In the genomic region with DNA sequence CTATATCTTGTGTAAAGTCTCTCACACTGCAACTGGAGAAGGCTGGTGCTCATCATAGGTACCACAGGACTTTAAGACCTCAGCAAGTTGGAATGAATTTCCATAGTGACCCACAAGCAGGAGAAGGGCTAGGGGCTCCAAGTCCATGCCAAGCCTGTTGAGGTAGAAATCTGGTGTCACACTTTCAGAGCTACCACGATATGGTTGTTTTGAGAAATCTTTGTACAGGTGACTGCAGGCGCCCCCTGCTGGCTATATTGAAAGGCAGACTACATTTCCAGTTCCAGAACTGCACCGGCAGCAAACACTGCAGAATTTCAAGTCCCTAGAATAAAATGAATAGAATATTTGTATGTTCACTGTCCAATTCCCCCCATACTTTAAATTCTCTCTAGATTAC, we compare ENCODE assay signal across 8 mouse cellular contexts. TPM values are rescaled to one million over a fixed set of nuclear protein-coding genes. Genes with fewer than 3 reads are reported as not detected.
A peak's percentile ranks its signal among the peaks of the same experiment; 100 is the strongest.
DNase-seq lines count a peak whose midpoint lies in the region; ATAC-seq lines count a peak whose summit lies in the region.

No protein-coding gene starts in this region.

- 7% methylated on average over 3 of the region's 3 CpGs for WGBS in kidney, embryonic 15.5 days

- intact Hi-C loops in heart, postnatal 14 days (cut with DNase I): loop anchor here (1.0 to 5.0 kb wide), 2 partner anchors 18 to 179 kb away; no protein-coding TSS in a partner anchor
- intact Hi-C loops in left cerebral cortex, postnatal 4 days (cut with DNase I): loop anchor here (10.0 kb wide), 1 partner anchor 342 kb away; no protein-coding TSS in a partner anchor

- H3K27me3 ChIP-seq in kidney, embryonic 15.5 days: no peaks in the 10 kb centered on the region

- no peak overlapping the region for H3K4me3 ChIP-seq in kidney, embryonic 15.5 days (replicated peaks)

- H3K27ac ChIP-seq in kidney, embryonic 15.5 days: no peak overlapping the region

- ATAC-seq in kidney, embryonic 15.5 days (replicated peaks; ENCODE audit: low FRiP score): no peak
- ATAC-seq in monocyte, adult 5-6 weeks (replicated peaks; ENCODE audit: insufficient number of reproducible peaks, low FRiP score, low TSS enrichment, poor library complexity, severe bottlenecking): no peak

- H3K9ac ChIP-seq in kidney, embryonic 15.5 days: no peak overlapping the region

- H3K4me2 ChIP-seq in kidney, embryonic 15.5 days: no peak overlapping the region

- H3K9me3 ChIP-seq in kidney, embryonic 15.5 days (replicated peaks): no peaks in the 10 kb centered on the region

- H3K36me3 ChIP-seq in kidney, embryonic 15.5 days: peaks cover 10% of the 10 kb centered on the region

- peak; percentile 80 for DNase-seq in kidney, adult 18-20 months
- DNase-seq in Muller cell, postnatal 12 days (ENCODE audit: inconsistent ontology term): peak; percentile 28
- DNase-seq in cerebellum, adult 18-20 months: peak; percentile 78 to 87
- DNase-seq in heart, postnatal 14 days: peak; percentile 76 to 78
- peak; percentile 70 for DNase-seq in left cerebral cortex, postnatal 4 days
- peak; percentile 82 to 91 for DNase-seq in right cerebral cortex, adult 2 months (ENCODE audit: low spot score in 2 of 2)

- H3K4me1 ChIP-seq in kidney, embryonic 15.5 days: peaks cover 11% of the 10 kb centered on the region

RNA-seq across cellular contexts. Expression of a gene that starts 3.4 kb away (rescaled TPM):
- 3.8 and 4.9 TPM in 2 replicates for polyA plus RNA-seq in kidney, embryonic 15.5 days (2015; fragmentation: Nextera tagmentation; extraction: Ambion mirVana)
- 1 to 10 TPM; 2.4 to 3.3 TPM for total RNA-seq in heart, postnatal 14 days (2021)
- total RNA-seq in left cerebral cortex, postnatal 4 days (2021): 1 to 10 TPM; 6.3 to 7.4 TPM
- 22.5 to 31.8 TPM (median 26.4 TPM) in 3 replicates for total RNA-seq in monocyte, adult 5-6 weeks (2017)

Comparison
In these comparisons a context has a peak if more than half of its experiments do, and no peak if none do; other contexts are left out.
1. DNase-seq: peak in every context shown above with its lines; median percentile 86 in right cerebral cortex, adult 2 months; 82 in cerebellum, adult 18-20 months; 80 in kidney, adult 18-20 months; 77 in heart, postnatal 14 days; 70 in left cerebral cortex, postnatal 4 days; 28 in Muller cell, postnatal 12 days.